Mouse (Mus musculus) gastrocnemius, adult 18-20 months (tissue): ENCODE measurements at regions not wholly inside any gene's neighbourhood (a gene's known extent, or its start where the extent isn't known, plus 50 kb on each side); places are given as distances from the start of the nearest gene placed in this dataset.

Source experiments
- DNase-seq: peaks from one replicate; pipeline ENCODE4 v3.0.0; 2021; ENCODE audit warnings: low spot score

- no peak for DNase-seq
These were observed 1397.2 kb upstream of the Cntnap5a start for GRCm38 (mm10) chr1:114287349-114287748.

- DNase-seq: no peak
These were observed 1354.0 kb upstream of the Cntnap5a start for GRCm38 (mm10) chr1:114330541-114330940.

- no peak for DNase-seq
These were observed 1326.2 kb upstream of the Cntnap5a start for GRCm38 (mm10) chr1:114358215-114358995.

GRCm38 (mm10) chr1:114392034-114392433 lies 1292.5 kb upstream of the Cntnap5a start:
- peak; percentile 11 for DNase-seq
